Mouse (Mus musculus) c-Kit-negative CD71-positive TER-119-positive erythroid progenitor cells, embryonic 14.5 days (primary cell): ENCODE data around the gene Chp1.
"Not testable (repeated sequence)": the region's sequence is repeated elsewhere in the genome, so short reads cannot be mapped to it uniquely, and the experiment has no call there.

Experiments used
- DNase-seq: peaks from one replicate; pipeline ENCODE4 v3.0.0-alpha.2; 2013; ENCODE audit warnings: low read depth, low spot score

The Chp1 gene

DNA sequence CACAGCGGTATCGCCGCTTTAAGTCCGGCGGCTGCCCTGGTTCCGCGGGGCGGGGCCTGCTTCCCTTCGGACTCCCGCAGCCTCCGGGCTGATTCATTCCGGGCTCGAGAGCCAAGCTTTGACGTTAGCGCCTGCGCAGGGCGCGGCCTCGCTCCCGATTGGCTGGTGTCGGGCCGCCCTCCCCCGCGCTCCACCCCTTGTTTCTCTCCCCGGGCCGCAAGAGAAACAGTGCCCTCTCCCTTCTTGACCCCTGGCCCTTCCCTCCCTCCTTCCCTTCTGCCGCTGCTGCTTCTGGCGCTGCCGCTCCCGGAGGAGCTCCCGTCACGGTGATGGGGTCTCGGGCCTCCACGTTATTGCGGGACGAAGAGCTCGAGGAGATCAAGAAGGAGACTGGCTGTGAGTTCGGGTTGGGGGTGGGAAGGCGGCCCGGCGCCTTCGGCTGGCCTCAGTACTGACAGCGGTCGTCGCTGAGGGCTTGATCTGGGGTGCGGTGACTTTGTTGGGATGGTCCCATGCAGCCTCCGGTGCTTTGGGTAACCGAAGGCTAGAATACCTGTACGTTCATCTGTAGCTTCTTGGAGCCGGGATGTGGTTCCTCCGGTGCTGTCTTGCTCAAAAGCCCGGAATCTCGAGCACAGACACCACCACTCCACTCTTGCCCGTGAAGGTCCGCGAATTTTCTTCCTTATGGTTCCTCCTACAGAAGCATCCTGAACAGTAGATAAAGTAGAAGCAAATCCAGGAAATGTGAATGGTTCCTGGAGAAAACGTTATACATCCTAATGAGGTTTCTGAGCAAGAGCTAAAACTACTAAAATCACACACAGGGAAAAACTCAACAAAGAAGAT is at the start of gene Chp1, which contains the start of gene Exd1:
Gene Chp1, plus strand, starts transcription at position 176 of the 849 bp plus-strand sequence.
Gene Exd1, minus strand, starts transcription at position 106 of the 849 bp plus-strand sequence.
- DNase-seq = peak; percentile 95

DNA sequence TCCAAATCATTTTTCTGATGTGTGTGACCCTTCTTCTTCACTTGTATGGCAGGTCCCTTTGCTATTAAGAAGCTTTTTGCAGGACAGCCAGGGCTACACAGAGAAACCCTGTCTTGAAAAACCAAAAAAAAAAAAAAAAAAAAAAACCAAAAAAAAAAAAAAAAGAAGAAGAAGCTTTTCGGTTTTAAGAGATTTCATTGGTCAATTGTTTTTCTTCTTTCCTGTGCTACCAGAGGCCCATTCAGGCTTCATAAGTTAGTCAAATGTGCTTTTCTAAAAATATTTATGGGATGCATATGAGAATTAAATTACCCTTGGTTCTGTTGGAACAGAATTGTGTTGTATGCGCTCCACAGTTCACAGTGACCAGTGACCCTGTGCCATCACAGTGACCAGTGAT is 48.6 kb upstream of the Chp1 start:
- DNase-seq = no peak

- DNase-seq = no peak
Measured at GRCm38 (mm10) chr2:119500965-119501652, 46.4 kb upstream of the Chp1 start.

GRCm38 (mm10) chr2:119507108-119507507 is 40.4 kb upstream of the Chp1 start:
- no peak for DNase-seq

DNA sequence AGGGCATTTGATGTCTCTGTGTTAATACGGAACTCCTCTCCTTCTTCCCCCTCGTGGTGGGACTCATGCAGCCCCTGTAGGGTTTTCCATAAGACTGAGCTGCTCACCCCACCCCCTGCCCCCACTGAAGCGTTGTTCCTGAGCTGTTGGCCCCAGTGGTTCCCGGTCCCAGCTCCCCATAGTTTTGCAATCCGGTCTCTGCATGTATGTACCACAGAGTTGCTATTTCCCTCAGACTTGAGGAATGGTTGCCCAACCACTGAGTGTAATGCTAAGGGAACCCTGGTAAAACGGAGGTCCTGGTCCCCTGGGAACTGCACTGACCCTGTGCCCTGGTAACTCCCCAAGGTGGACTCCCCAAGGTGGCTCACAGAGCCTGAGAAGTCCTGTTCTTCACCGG is 39.0 kb upstream of the Chp1 start:
- DNase-seq = not testable (repeated sequence)

DNA sequence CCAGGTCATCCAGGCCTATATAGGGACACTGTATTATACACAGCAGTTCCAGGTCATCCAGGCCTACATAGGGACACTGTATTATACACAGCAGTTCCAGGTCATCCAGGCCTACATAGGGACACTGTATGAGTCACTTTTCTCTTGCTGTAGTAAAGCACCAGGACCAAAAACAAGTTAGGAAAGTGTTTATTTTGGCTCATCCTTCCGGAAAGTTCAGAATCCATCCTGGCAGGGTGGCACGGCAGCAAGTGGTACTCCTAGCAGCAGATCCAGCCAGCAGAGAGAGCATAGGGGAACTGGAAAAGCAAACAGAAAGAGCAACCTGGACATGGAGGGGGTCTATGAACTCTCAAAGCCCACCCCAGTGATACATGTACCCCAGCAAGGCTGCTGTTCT is 36.6 kb upstream of the Chp1 start:
- no peak for DNase-seq

GRCm38 (mm10) chr2:119512292-119512691 is 35.2 kb upstream of the Chp1 start:
- DNase-seq = no peak

- no peak for DNase-seq
Measured at GRCm38 (mm10) chr2:119514026-119514522, 33.4 kb upstream of the Chp1 start.

GRCm38 (mm10) chr2:119516811-119517210 is 30.7 kb upstream of the Chp1 start:
- no peak for DNase-seq

DNA sequence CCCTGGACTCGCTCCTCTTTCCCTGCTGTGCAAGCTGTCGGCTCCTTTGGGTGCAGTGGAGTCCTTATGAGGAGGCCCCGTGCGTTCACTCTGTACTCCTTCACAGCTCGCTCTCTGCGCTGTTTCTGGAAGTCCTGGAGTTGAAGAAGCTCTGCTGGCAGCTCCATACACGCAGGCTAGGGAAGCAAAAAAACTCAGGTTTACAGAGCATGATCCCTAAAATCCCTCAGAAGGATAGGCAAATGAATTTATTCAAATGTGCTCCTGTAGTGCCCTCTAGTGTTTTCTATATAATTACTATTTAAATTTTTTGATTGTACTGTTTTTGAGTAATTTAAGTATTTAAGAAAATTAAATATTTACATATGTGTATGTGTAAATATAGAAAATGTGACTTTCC is 26.9 kb upstream of the Chp1 start:
- DNase-seq = no peak

DNA sequence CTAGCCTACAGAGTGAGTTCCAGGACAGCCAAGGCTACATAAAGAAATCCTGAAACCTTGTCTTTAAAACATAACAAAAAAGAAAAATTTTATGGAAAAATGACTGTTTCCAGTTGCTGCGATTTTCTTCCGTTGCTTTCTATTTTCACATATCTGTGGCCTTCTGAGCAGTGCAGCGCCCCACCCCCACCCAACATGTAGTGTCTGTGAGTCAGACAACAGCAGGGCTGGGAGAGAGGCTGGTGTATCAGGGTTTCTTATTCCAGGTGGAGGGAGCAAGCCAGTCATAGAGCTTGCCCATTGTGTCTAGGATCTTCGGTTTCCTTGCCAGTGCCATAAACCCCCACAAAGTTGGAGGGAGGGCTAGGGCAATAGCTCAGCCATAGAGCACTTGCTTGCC is 23.7 kb upstream of the Chp1 start:
- DNase-seq = no peak

GRCm38 (mm10) chr2:119525422-119525821 is 22.1 kb upstream of the Chp1 start:
- no peak for DNase-seq

- no peak for DNase-seq
Measured at GRCm38 (mm10) chr2:119538802-119539201, 8.7 kb upstream of the Chp1 start.

DNA sequence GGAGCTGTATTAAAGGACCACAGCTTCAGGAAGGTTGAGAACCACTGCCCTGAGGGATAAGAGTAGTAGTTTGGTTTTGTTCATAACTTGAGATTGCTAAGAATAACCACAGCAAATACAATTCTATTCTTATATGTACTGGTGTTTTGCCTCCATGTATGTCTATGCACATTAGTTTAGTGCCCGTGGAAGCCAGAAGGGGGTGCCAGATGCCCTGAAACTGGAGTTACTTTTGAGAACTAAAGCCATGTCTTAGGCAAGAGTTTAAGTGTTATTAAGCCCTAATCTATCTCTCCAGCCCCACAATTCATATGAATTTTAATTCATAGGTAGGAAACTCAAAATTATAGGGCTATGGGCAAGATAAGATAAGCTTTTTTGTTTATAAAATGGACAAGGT is 5.4 kb upstream of the Chp1 start:
- DNase-seq = no peak

DNA sequence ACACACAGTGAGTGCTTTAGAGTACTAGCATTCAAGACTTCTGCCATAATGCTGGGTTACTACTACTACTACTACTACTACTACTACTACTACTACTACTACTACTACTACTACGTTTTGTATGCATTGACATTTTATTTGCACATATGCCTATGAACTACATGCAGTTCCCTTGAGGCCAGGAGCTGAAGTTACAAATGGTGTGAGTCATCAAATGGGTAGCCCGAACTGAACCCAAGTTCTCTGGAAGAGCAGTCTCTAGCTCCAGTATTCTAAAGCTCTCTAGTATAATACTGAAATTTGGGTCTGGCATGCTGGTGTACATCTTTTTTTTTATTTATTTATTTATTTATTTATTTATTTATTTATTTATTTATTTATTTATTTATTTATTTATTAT is 3.8 kb upstream of the Chp1 start:
- no peak for DNase-seq

DNA sequence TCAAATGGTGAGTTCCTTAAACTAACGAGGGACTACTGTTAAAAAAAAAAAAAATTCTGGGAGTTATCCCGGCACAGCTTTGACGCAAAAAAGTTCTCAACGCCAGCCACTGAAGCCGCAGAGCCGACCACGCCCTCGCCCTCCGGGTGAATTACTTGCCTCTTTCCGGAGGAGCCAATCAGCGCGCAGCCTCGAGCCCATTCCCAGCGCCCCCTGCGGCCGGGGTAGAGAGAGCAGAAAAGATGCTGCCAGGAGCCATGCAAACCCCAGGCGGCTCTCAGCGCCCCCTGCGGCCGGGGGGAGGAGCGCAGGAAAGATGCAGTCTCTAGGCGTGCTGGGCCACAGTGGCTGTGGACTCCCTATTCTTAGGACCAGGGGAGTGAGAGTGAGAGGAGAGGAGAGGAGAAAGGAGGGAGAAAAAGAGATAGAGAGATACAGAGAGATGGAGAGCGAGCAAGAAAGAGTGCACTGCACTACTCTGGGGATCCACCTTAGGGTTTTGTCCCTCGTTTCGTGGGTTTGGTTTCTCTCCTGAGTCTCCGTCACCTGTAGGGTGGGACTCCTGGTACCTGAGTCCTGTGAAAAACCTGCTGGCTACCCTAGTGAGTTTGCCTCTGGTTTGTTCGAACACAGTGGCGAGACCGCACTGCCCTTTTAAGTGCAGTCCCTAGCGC is 512 bp upstream of the Chp1 start:
- DNase-seq = peak; percentile 90

- no peak for DNase-seq
Measured at GRCm38 (mm10) chr2:119548371-119548660, 819 bp downstream of the Chp1 start.

- no peak for DNase-seq
Measured at GRCm38 (mm10) chr2:119548691-119549090, 1.2 kb downstream of the Chp1 start.

DNA sequence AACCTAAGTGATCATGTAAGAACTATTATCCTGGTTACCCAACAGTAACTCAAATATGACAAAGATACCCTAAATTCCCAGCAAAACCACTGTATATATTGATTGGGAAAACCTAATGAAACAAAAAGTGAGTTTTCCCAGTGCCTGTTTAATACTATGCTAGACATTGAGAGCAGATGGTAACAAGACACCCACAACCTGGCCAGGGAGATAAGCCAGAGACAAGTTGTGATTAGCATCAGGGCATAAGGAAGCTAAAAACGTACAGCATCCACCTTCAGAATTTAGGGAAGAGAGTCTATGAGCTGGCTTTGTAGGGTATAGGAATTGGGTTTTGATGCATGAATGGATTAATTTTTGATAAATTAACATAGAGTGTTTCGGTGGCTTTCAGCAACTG is 2.2 kb downstream of the Chp1 start:
- DNase-seq = no peak

DNA sequence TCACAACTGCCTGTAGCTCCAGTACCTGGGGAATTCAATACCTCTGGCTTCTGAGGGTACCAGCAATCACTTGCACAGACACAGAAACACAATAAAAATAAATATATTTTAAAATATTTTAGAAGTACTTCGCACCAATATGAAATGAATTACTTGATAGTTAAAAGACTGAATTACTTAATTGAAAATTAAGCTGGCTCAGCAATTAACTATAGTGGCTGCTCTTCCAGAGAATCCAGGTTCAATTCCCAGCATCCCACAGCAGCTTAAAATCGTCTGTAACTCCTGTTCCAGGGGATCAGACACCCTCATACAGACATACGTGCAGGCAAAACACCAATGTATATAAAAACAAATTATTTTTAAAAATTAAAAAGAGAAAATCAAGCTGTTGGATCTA is 10.5 kb downstream of the Chp1 start:
- no peak for DNase-seq

DNA sequence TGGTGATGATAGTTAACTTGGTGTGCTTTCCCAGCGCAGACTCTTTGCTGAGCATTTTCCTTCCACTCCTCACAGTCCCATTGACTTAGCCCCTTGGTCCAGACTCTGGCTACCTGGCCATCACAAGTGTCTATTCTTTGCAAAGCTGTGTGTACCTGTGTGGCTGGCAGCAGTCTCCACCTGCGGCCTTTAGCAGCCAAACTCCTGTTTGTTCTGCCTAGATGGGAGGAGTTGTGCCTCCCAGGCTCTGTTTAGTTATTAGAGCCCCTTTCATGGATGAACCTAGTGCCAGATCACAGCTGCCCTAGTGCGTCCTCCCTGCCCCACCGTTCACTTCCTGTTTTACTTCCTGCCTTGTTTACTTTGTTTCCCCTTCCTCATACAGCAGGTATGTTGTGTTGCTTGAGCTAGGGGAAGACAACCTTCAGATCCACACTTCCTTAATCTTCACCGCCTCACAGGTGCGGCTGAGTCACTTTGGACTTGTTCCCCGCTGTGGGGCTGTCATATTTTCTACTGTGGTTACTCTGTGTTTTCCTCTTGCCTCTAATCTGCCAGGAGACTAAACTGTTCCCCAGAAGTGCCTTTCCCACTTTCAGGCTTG is 11.3 kb downstream of the Chp1 start:
- DNase-seq = no peak

- DNase-seq = no peak
Measured at GRCm38 (mm10) chr2:119561794-119562193, 14.3 kb downstream of the Chp1 start.
